Comparison of ENCODE assay signal across 8 mouse cellular contexts in the genomic region with DNA sequence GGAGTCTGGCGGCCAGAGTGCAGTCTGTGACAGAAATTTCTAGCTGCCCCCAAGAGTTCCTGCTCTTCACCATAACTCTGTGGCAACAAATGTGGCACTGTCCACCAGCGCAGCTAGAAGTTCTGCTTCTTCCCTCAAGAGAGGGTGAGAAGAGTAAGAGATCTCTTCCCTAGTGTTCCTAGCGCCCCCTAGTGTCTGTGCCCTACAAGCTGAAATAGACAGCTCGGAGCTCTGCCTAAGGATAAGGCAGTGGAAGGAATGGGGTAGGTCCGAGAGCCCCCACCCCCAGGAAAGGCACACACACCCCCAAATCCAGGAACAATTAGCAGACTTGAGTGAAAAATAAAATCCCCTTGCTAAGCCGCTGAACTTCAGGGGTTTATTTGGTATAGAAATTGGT. TPM values are rescaled to one million over a fixed set of nuclear protein-coding genes. Genes with fewer than 3 reads are reported as not detected.
DNase-seq lines count a peak whose midpoint lies in the region; ATAC-seq and TF ChIP-seq lines count a peak whose summit lies in the region.

No protein-coding gene starts in this region.

- H3K36me3 ChIP-seq in heart, adult 2 months (ENCODE audit: control insufficient read depth, insufficient read depth, low read length) = no peaks in the 10 kb centered on the region
- H3K36me3 ChIP-seq in hindbrain, postnatal 0 days (ENCODE audit: insufficient read depth, low read length) = no peaks in the 10 kb centered on the region

- intact Hi-C loops in heart, adult 2 months (cut with DNase I) = loop anchor here (10.0 kb wide), 1 partner anchor 609 kb away; no protein-coding TSS in a partner anchor
- intact Hi-C loops in heart, postnatal 25 days (cut with DNase I) = no loop called here

- no peaks in the 10 kb centered on the region for H3K9me3 ChIP-seq in hindbrain, postnatal 0 days (ENCODE audit: low read length)

- no peak overlapping the region for H3K4me3 ChIP-seq in heart, adult 2 months
- no peak overlapping the region for H3K4me3 ChIP-seq in hindbrain, postnatal 0 days (ENCODE audit: low read length)

- no peaks in the 10 kb centered on the region for H3K79me2 ChIP-seq in heart, adult 2 months (replicated peaks; ENCODE audit: control insufficient read depth, insufficient read depth, low read length)

- WGBS in heart, adult 2 months = 18% methylated on average over 6 of the region's 6 CpGs
- WGBS in hindbrain, postnatal 0 days = 28% methylated on average over 6 of the region's 6 CpGs

- H3K27ac ChIP-seq in heart, adult 2 months = no peak overlapping the region
- no peak overlapping the region for H3K27ac ChIP-seq in hindbrain, postnatal 0 days

- H3K4me1 ChIP-seq in heart, adult 2 months (ENCODE audit: control insufficient read depth, insufficient read depth, low read length) = no peaks in the 10 kb centered on the region; the same call in 1 of the 2 replicates
- H3K4me1 ChIP-seq in hindbrain, postnatal 0 days (ENCODE audit: insufficient read depth, low read length) = no peaks in the 10 kb centered on the region

- TF ChIP-seq CTCF in heart, adult 2 months (IDR thresholded peaks at IDR 0.05) = peak; percentile 88
- peak; percentile 73 for TF ChIP-seq CTCF in hindbrain, postnatal 0 days (IDR thresholded peaks at IDR 0.05; ENCODE audit: low read depth)

- H3K27me3 ChIP-seq in heart, adult 2 months (ENCODE audit: control insufficient read depth, insufficient read depth, low read length) = no peaks in the 10 kb centered on the region; the same call in 1 of the 2 replicates
- no peaks in the 10 kb centered on the region for H3K27me3 ChIP-seq in hindbrain, postnatal 0 days (ENCODE audit: insufficient read depth, low read length)

- ATAC-seq in hindbrain, postnatal 0 days = 0 out of 2 replicates have a peak, but pooled peaks have one; percentile 59

- TF ChIP-seq POLR2A in heart, adult 2 months (IDR thresholded peaks at IDR 0.05; ENCODE audit: insufficient read depth, low read depth, low read length) = no peak

- no peak overlapping the region for H3K9ac ChIP-seq in heart, adult 2 months (ENCODE audit: low read depth, low read length)
- no peak overlapping the region for H3K9ac ChIP-seq in hindbrain, postnatal 0 days (replicated peaks; ENCODE audit: low read length)

- peak; percentile 44 to 65 for DNase-seq in heart, adult 2 months
- DNase-seq in heart, postnatal 25 days (ENCODE audit: low spot score) = no peak
- peak; percentile 30 for DNase-seq in c-Kit-negative CD71-positive TER-119-positive erythroid progenitor cells, embryonic 14.5 days (ENCODE audit: low read depth, low spot score)
- peak; percentile 18 for DNase-seq in fibroblast of lung, adult 2 months (ENCODE audit: low read depth)
- DNase-seq in hindbrain, postnatal 0 days (ENCODE audit: low spot score) = peak; percentile 80
- DNase-seq in layer of hippocampus, postnatal 36 days = peak; percentile 47 to 56
- peak; percentile 68 for DNase-seq in lung, postnatal 25 days (ENCODE audit: low spot score)
- DNase-seq in right cerebral cortex, postnatal 25 days = peak; percentile 63

- no peak overlapping the region for H3K4me2 ChIP-seq in hindbrain, postnatal 0 days (ENCODE audit: low read depth, low read length)

- TF ChIP-seq EP300 in heart, adult 2 months (IDR thresholded peaks at IDR 0.05; ENCODE audit: insufficient read depth, low read depth, low read length) = no peak

RNA-seq across cellular contexts. Expression of gene E2f7, which starts 11.9 kb away (rescaled TPM):
- under 1 TPM; 0.59 to 0.68 TPM for total RNA-seq in heart, adult 2 months (2021)
- 0.31 and 0.32 TPM in 2 replicates for polyA plus RNA-seq in heart, adult 2 months (2012; rRNA removed)
- total RNA-seq in heart, postnatal 25 days (2021) = 1 to 10 TPM in 1 of 2 experiments, under 1 TPM in 1; 0.59 to 1.9 TPM
- total RNA-seq in hindbrain, postnatal 0 days (2014; rRNA removed) = 3.6 and 5.1 TPM in 2 replicates
- polyA plus RNA-seq in hindbrain, postnatal 0 days (2015; fragmentation: Nextera tagmentation; extraction: Ambion mirVana) = 5.9 and 6.4 TPM in 2 replicates
- under 1 TPM; 0.38 to 0.90 TPM for total RNA-seq in layer of hippocampus, postnatal 36 days (2021)
